24 mouse cellular contexts compared by ENCODE assay signal in genomic region chr5:73626842-73627241, GRCm38 (mm10). TPM values are rescaled to one million over a fixed set of nuclear protein-coding genes. Genes with fewer than 3 reads are reported as not detected.
"Had no signal": no experiment of that assay in that cellular context is flagged by ENCODE, and none has a peak within 500 bp of the region (broad histone marks: within the 10 kb centered on the region; RNA-seq: fewer than 3 reads in every experiment).

No protein-coding gene starts in this region.

- H3K4me3 ChIP-seq: liver, embryonic 13.5 days; liver, embryonic 15.5 days; lung, embryonic 15.5 days; megakaryocyte, embryonic 14.5 days; midbrain, embryonic 13.5 days; midbrain, embryonic 15.5 days; stomach, embryonic 15.5 days had no signal

- H3K4me2 ChIP-seq: liver, embryonic 13.5 days; liver, embryonic 15.5 days; lung, embryonic 15.5 days; midbrain, embryonic 11.5 days; midbrain, embryonic 13.5 days; midbrain, embryonic 15.5 days; stomach, embryonic 15.5 days had no signal

- H3K4me1 ChIP-seq: liver, embryonic 15.5 days; lung, embryonic 15.5 days; midbrain, embryonic 15.5 days; stomach, embryonic 15.5 days had no signal

- ATAC-seq: liver, postnatal 0 days; lung, postnatal 0 days; midbrain, embryonic 13.5 days; midbrain, embryonic 15.5 days had no signal

- DNase-seq: liver, embryonic 13.5 days; liver, postnatal 0 days; lung, adult 2 months; lung, postnatal 14 days; lung, postnatal 36 days; right cerebral cortex, postnatal 14 days; thymus, adult 2 months; thymus, postnatal 25 days; thymus, postnatal 4 days had no signal

- H3K27ac ChIP-seq: liver, embryonic 13.5 days; liver, embryonic 15.5 days; lung, embryonic 15.5 days; macrophage; midbrain, embryonic 13.5 days; midbrain, embryonic 15.5 days; stomach, embryonic 15.5 days; stomach, postnatal 0 days had no signal

- H3K36me3 ChIP-seq: liver, embryonic 13.5 days; liver, embryonic 15.5 days; lung, embryonic 15.5 days; midbrain, embryonic 13.5 days; midbrain, embryonic 15.5 days; stomach, embryonic 15.5 days had no signal

- H3K9ac ChIP-seq: liver, embryonic 13.5 days; liver, embryonic 15.5 days; liver, postnatal 0 days; lung, embryonic 15.5 days; midbrain, embryonic 13.5 days; midbrain, embryonic 15.5 days; stomach, embryonic 15.5 days had no signal

- H3K27me3 ChIP-seq: liver, embryonic 13.5 days; liver, embryonic 15.5 days; lung, embryonic 15.5 days; midbrain, embryonic 13.5 days; midbrain, embryonic 15.5 days; stomach, embryonic 15.5 days had no signal

- H3K9me3 ChIP-seq: liver, embryonic 13.5 days; liver, embryonic 15.5 days; lung, embryonic 15.5 days; megakaryocyte, embryonic 14.5 days; midbrain, embryonic 13.5 days; midbrain, embryonic 15.5 days; stomach, embryonic 15.5 days had no signal

RNA-seq across cellular contexts. Expression of gene Lrrc66, which starts 5.5 kb away (rescaled TPM):
- total RNA-seq: midbrain, postnatal 0 days; monocyte, adult 5-6 weeks; neutrophil, adult 5-6 weeks had no signal
- polyA plus RNA-seq: liver, postnatal 0 days; lung, adult 2 months; midbrain, embryonic 13.5 days; midbrain, embryonic 15.5 days; midbrain, postnatal 0 days; neural tube, embryonic 11.5 days; spleen, adult 2 months had no signal

RNA-seq across cellular contexts. Expression of gene Spata18, which starts 24.3 kb away (rescaled TPM):
- total RNA-seq: neutrophil, adult 5-6 weeks had no signal
- polyA plus RNA-seq: liver, embryonic 13.5 days; liver, embryonic 15.5 days; liver, postnatal 0 days; macrophage; spleen, adult 2 months had no signal
